Mouse (Mus musculus) limb, embryonic 12.5 days (tissue): ENCODE data around the gene Naa60. TPM values are rescaled to one million over a fixed set of nuclear protein-coding genes. Genes with fewer than 3 reads are reported as not detected.

ENCODE experiments used
- ATAC-seq: fragments of 200-750 bp; cut with Nextera tagmentation; 2 replicates; pipeline ENCODE4 v1.8.0; 2017; ENCODE audit warnings: low read depth, moderate TSS enrichment; ENCODE audit not compliant: insufficient number of reproducible peaks, insufficient read depth, low FRiP score, low TSS enrichment
- H3K27ac ChIP-seq: fragments of 300-500 bp; sonication (generic); 2 replicates; pipeline ENCODE4 v1.5.1; 2016; ENCODE audit warnings: mild to moderate bottlenecking, moderate library complexity
- H3K27me3 ChIP-seq: fragments of 300-500 bp; sonication (generic); 2 replicates; pipeline ENCODE4 v1.6.1; 2016; ENCODE audit warnings: mild to moderate bottlenecking, moderate library complexity
- H3K36me3 ChIP-seq: fragments of 300-500 bp; sonication (generic); 2 replicates; pipeline ENCODE4 v1.6.1; 2016; ENCODE audit warnings: mild to moderate bottlenecking, moderate library complexity
- H3K4me1 ChIP-seq: fragments of 300-500 bp; sonication (generic); replicated peaks from 2 replicates; pipeline ENCODE4 v1.6.1; 2016
- H3K4me2 ChIP-seq: fragments of 300-500 bp; sonication (generic); 2 replicates; pipeline ENCODE4 v1.6.1; 2016; ENCODE audit warnings: mild to moderate bottlenecking, moderate library complexity
- H3K4me3 ChIP-seq: fragments of 300-500 bp; sonication (generic); replicated peaks from 2 replicates; pipeline ENCODE4 v1.5.1; 2016; ENCODE audit warnings: mild to moderate bottlenecking
- H3K9ac ChIP-seq: fragments of 300-500 bp; sonication (generic); replicated peaks from 2 replicates; pipeline ENCODE4 v1.6.1; 2016; ENCODE audit warnings: mild to moderate bottlenecking, moderate library complexity
- H3K9me3 ChIP-seq: fragments of 300-500 bp; sonication (generic); 2 replicates; pipeline ENCODE4 v1.6.1; 2016; ENCODE audit warnings: mild to moderate bottlenecking, moderate library complexity
- WGBS: fragments of 180-500 bp; shearing (Covaris S2); methylation state at CpG from one replicate; pipeline ENCODE4 v1.1.7; 2016; 5-methylcytosine and 5-hydroxymethylcytosine counted together
- polyA plus RNA-seq: library from polyadenylated mRNA; unstranded; fragments of >200 nt; fragmentation: Nextera tagmentation; extraction: Ambion mirVana; gene quantifications from 2 replicates; pipeline ENCODE4 v1.2.1, GENCODE M21; 2016

Gene Naa60
- polyA plus RNA-seq, 1 experiment from 2014 or later: 51.5 TPM

- Histone ChIP-seq H3K9me3 (no peaks in the 10 kb centered on the region), H3K36me3 (peaks cover 13% of the 10 kb centered on the region), H3K27me3 (no peaks in the 10 kb centered on the region), H3K4me2 (no peak overlapping the region), H3K9ac (no peak overlapping the region), H3K4me3 (no peak overlapping the region), H3K4me1 (no peaks in the 10 kb centered on the region), H3K27ac (no peak overlapping the region)
- ATAC-seq: no peak
- 94% methylated on average over 14 of the region's 14 CpGs for WGBS
Measured at GRCm38 (mm10) chr16:3891621-3892295, 19.6 kb downstream of the Naa60 start.

GRCm38 (mm10) chr16:3893739-3894138 is 21.6 kb downstream of the Naa60 start:
- Histone ChIP-seq H3K9me3 (no peaks in the 10 kb centered on the region), H3K4me3 (no peak overlapping the region), H3K36me3 (peaks cover 27% of the 10 kb centered on the region), H3K27ac (no peak overlapping the region), H3K4me2 (no peak overlapping the region), H3K4me1 (no peaks in the 10 kb centered on the region), H3K27me3 (no peaks in the 10 kb centered on the region), H3K9ac (no peak overlapping the region)
- 58% methylated on average over 3 of the region's 3 CpGs for WGBS
- no peak for ATAC-seq

DNA sequence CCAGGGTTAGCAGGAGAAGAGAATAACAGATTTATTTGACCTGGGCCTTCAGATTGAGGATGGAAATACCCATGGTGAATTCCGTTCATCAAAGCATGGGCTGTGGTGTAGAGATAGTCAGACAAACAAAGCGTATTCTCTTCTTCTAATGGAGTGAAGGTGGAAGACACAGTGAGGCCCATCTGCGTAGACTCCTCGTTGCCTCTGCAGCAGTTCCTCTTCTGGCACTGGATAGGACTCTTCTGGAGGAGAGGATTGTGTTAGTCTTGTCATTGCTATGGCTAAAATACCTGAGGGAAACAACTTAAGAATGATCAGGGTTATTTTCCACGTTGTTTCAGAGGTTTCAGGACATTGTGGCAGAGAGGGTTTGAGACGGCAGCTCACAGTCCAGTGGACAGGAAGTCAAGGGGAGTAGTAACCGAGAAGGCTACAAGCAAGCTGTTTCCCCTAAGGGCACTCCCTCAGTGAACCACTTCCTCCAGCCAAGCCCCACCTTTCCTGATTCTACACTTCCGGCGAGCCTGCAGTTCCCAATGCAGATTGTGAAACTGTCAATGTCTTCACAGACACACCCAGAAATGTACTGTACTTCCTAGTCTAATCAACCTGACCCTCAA is 23.1 kb downstream of the Naa60 start:
- WGBS: 78% methylated on average over 9 of the region's 9 CpGs
- ATAC-seq: no peak
- H3K9me3 ChIP-seq: no peaks in the 10 kb centered on the region

DNA sequence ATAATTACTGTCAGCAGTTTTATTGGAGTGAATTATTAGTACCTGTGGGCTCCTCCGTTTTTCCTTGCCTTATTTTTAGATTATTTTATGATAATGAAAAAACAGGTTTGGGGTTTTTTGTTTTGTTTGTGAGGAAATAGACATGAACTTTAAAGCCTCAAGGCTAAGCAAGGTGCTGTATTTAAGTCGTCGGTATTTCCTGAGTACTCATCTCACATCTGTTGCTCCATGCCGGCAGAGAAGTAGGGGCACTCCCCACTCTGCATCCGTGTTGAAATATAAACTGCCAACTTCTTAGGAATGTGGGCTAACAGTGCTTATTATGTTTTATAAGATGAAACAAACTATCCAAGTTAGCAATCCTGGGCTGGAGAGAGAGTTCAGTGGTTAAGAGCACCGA is 23.9 kb downstream of the Naa60 start:
- Histone ChIP-seq H3K4me2 (no peak overlapping the region), H3K27me3 (no peaks in the 10 kb centered on the region), H3K4me3 (no peak overlapping the region), H3K36me3 (peaks cover 50% of the 10 kb centered on the region), H3K9ac (no peak overlapping the region), H3K4me1 (no peaks in the 10 kb centered on the region), H3K27ac (no peak overlapping the region), H3K9me3 (no peaks in the 10 kb centered on the region)
- no peak for ATAC-seq
- WGBS: 80% methylated on average over 6 of the region's 6 CpGs

More for the DNA sequence above, 23.1 kb downstream of the Naa60 start:
- Histone ChIP-seq H3K27ac (no peak overlapping the region), H3K4me3 (no peak overlapping the region), H3K4me2 (no peak overlapping the region), H3K9ac (no peak overlapping the region), H3K4me1 (no peaks in the 10 kb centered on the region), H3K36me3 (peaks cover 43% of the 10 kb centered on the region), H3K27me3 (no peaks in the 10 kb centered on the region)

DNA sequence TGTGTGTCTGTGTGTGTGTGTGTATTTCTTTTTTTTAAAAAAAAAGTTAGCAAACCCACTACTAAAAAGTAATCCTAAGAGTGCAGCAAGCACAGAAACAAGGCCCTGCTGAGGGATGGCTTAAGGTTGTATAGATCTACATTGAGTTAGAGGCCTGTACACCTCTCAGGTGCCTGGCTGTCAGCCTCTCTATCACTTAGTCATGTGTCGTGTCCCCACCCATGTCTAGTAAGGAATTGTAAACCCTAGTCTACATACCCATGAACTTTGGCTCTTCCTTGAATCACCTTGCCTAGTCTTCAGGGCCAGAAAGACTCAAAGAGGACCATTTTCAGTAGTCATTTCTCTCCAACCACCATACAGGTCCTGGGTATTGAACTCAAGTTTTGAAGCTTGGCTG is 24.4 kb downstream of the Naa60 start:
- H3K4me1 ChIP-seq: no peaks in the 10 kb centered on the region
- no peak overlapping the region for H3K4me2 ChIP-seq
- H3K9ac ChIP-seq: no peak overlapping the region
- no peak overlapping the region for H3K27ac ChIP-seq
- peaks cover 55% of the 10 kb centered on the region for H3K36me3 ChIP-seq
- no peaks in the 10 kb centered on the region for H3K27me3 ChIP-seq
- no peaks in the 10 kb centered on the region for H3K9me3 ChIP-seq
- 94% methylated on average over 1 of the region's 1 CpGs for WGBS
- ATAC-seq: no peak
- no peak overlapping the region for H3K4me3 ChIP-seq

- H3K4me2 ChIP-seq: no peak overlapping the region; the same call in 1 of the 2 replicates
- WGBS: 79% methylated on average over 2 of the region's 2 CpGs
Measured at GRCm38 (mm10) chr16:3907471-3907870, 35.3 kb downstream of the Naa60 start.

DNA sequence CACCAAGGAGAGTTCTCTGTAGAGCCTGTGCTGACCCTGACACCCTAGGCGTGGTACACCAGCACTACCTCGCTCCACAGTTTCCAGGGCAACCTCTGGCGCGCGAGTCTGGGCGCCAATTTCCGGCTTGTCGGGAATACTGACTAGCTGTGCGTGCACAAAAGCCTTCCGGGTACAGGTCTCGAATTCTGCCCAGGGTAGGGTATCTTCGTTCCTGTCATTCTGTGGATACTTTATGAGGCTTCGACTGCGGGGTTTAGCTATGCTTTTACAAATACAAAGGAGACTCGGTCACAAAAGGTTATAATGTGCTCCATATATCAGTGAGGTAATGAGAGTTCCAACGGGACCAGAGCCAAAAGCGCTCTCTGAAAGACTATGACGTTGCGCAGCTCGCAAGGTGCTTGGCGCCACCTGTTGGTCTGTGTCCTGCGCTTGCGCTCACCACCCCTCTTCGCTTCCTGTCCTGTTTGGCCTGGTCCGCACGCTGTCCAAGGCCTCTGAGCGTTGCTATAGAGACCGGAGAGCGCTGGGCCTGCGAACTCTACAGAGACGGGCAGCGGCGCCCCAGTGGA is 36.4 kb downstream of the Naa60 start, which contains the start of the genes 1700037C18Rik and Cluap1:
Gene 1700037C18Rik, minus strand, starts transcription at position 153 of the 575 bp plus-strand sequence.
Gene Cluap1, plus strand, starts transcription at position 265 of the 575 bp plus-strand sequence.
- peak within 1 kb of the TSS; percentile 70 for H3K9ac ChIP-seq
- peak within 1 kb of the TSS; percentile 62; the same call in 1 of the 2 replicates for H3K27ac ChIP-seq
- H3K4me1 ChIP-seq: peaks cover 9% of the 10 kb centered on the region
- peak within 1 kb of the TSS; percentile 70 for H3K4me2 ChIP-seq
- H3K9me3 ChIP-seq: no peaks in the 10 kb centered on the region
- no peaks in the 10 kb centered on the region for H3K27me3 ChIP-seq
- ATAC-seq: peak; percentile 95
- WGBS: under 1% methylated on average over 33 of the region's 33 CpGs
- peak within 1 kb of the TSS; percentile 62 for H3K4me3 ChIP-seq
- H3K36me3 ChIP-seq: peaks cover 46% of the 10 kb centered on the region

More at GRCm38 (mm10) chr16:3907471-3907870, 35.3 kb downstream of the Naa60 start:
- Histone ChIP-seq H3K9ac (no peak overlapping the region), H3K4me1 (peaks cover 9% of the 10 kb centered on the region), H3K27ac (no peak overlapping the region), H3K36me3 (peaks cover 46% of the 10 kb centered on the region), H3K9me3 (no peaks in the 10 kb centered on the region), H3K4me3 (no peak overlapping the region), H3K27me3 (no peaks in the 10 kb centered on the region)
- no peak for ATAC-seq

DNA sequence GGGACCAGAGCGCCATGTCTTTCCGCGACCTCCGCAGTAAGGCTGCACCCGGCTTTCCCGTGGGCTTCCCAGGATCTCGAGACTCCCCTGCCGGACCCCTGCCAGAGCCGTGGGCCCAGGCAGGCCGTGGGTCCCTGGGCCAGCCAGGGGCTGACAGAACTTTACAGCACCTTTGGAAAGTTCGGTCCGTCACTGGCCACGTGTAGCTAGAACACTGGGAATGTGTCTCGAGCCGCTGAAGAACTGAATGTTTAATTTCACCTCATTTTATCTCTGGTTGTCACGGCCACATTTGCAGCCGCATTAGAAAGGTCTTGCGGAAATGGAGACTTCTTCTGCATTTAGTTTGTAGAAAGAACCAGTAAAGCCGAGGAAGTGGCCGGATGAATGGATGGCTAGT is 36.9 kb downstream of the Naa60 start:
- no peak for ATAC-seq

DNA sequence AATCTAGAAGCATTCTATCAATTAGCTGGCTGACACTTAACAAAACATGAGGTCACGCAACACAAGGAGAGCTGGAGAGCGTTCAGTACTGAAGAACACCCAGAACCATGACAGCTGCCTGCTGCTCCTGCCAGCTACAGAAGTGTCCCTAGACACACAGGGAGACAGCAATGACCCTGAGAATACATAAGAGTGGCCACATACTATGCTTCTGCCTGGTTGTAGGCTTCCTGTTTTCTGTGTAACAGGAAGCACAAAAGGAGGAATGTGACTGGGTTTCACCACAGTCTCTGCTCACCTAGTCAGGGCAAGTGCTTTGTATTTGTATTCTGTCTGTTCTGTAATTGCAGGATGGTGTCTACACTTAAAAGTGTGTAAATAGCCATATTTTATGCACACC is 48.6 kb downstream of the Naa60 start:
- H3K27ac ChIP-seq: no peak overlapping the region

More for the DNA sequence above, 36.9 kb downstream of the Naa60 start:
- Histone ChIP-seq H3K27me3 (no peaks in the 10 kb centered on the region), H3K4me2 (peak overlapping the region; percentile 70), H3K36me3 (peaks cover 46% of the 10 kb centered on the region), H3K27ac (peak overlapping the region; percentile 62; the same call in 1 of the 2 replicates), H3K9ac (peak overlapping the region; percentile 70), H3K9me3 (no peaks in the 10 kb centered on the region), H3K4me3 (peak overlapping the region; percentile 62), H3K4me1 (peaks cover 9% of the 10 kb centered on the region)
- WGBS: 10% methylated on average over 20 of the region's 20 CpGs

DNA sequence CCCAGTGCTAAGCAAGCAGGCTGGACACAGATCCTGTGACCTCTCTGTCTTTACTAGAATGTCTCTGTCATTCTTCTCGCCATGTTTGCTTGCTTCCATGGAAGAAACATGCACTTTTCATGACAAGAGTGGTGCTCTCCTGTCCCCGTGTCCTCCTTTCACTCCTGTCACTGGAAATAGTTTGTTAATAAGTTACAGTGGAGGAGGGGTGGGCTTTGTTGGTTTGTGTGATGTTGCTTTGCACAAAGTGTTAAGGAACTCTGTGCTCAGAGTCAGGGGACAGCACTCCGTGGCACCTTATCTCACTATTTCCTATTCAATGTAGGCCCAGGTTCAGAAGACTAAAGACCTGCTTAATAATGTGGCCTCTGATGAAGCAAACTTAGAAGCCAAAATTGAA is 51.3 kb downstream of the Naa60 start:
- Histone ChIP-seq H3K36me3 (peaks cover 66% of the 10 kb centered on the region), H3K4me3 (no peak overlapping the region), H3K4me2 (no peak overlapping the region), H3K27ac (peak overlapping the region; percentile 73), H3K4me1 (no peaks in the 10 kb centered on the region), H3K9ac (no peak overlapping the region), H3K27me3 (no peaks in the 10 kb centered on the region), H3K9me3 (no peaks in the 10 kb centered on the region)
- no peak for ATAC-seq
- WGBS: 80% methylated on average over 3 of the region's 3 CpGs

More for the DNA sequence above, 48.6 kb downstream of the Naa60 start:
- H3K4me1 ChIP-seq: no peaks in the 10 kb centered on the region
- H3K9me3 ChIP-seq: no peaks in the 10 kb centered on the region
- no peaks in the 10 kb centered on the region for H3K27me3 ChIP-seq
- no peak for ATAC-seq
- no peak overlapping the region for H3K9ac ChIP-seq
- 92% methylated on average over 2 of the region's 2 CpGs for WGBS
- no peak overlapping the region for H3K4me3 ChIP-seq
- no peak overlapping the region for H3K4me2 ChIP-seq
- H3K36me3 ChIP-seq: peaks cover 65% of the 10 kb centered on the region

- Histone ChIP-seq H3K27ac (peak overlapping the region; percentile 79), H3K4me3 (no peak overlapping the region), H3K9ac (no peak overlapping the region), H3K36me3 (peaks cover 68% of the 10 kb centered on the region), H3K4me2 (no peak overlapping the region), H3K27me3 (no peaks in the 10 kb centered on the region), H3K4me1 (no peaks in the 10 kb centered on the region), H3K9me3 (no peaks in the 10 kb centered on the region)
- WGBS: 24% methylated on average over 4 of the region's 4 CpGs
- peak; percentile 73; the same call in 1 of the 2 replicates for ATAC-seq
Measured at GRCm38 (mm10) chr16:3923966-3924365, 51.8 kb downstream of the Naa60 start.
